Mouse (Mus musculus) adrenal gland (tissue): ENCODE data around the gene Pbx1.

Source experiments
- intact Hi-C: fragments of 180-260 bp; cut with DNase I; formaldehyde crosslinking; loops from one replicate; pipeline ENCODE4 v1.15.1; 2025

Pbx1 gene

DNA sequence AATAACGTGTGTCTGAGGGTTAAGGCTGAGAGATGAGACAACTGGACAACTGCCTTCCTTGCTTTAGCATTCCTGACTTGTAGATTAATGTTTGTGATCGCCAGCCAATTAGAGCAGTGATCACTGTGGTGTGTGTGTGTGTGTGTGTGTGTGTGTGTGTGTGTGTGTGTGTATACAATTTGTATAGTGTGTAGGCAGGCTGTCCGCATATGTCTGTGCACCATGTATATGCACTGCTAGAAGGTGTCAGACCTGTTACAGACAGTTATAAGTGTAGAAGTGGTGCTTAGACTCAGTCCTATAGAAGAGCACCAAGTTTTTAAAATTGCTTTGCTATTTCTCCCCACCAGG is 234.2 kb downstream of the Pbx1 start:
- intact Hi-C loops = loop anchor here (10.0 kb wide), 1 partner anchor 253 kb away; no protein-coding TSS in a partner anchor

DNA sequence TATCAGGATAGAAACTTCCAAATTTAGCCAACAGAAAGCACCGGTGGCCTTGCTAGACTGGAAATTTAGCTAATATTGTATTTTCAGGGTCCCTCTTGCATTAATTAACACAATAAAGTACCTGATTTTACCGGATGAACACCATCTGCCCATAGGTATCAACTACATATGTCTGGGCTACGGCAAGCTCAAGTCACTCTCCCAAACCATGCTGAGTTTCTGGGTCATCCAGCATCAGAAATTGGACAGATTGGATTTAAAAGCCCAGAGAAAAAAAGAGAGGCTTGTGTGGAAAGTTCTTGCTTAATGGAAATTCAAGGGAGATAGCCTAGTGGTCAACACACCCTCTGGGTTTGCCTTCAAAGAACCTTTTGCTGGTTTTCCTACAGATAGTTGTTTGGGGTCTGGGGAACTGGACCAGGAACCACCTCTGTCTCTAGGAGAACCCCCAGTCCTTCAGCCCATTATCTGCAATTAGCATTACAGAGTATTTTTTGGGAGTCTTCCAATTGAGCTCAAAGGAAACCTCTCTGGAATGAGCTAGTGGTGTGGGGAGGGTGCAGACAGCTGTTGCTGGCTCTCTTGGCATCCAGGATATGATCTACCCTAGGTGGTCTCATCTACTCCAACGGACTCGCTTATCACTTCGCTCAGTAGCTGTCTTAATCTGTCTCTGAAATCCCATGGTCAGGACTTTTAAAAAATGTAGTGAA is 234.7 kb downstream of the Pbx1 start:
- intact Hi-C loops = loop anchor here (10.0 kb wide), 1 partner anchor 253 kb away; no protein-coding TSS in a partner anchor

DNA sequence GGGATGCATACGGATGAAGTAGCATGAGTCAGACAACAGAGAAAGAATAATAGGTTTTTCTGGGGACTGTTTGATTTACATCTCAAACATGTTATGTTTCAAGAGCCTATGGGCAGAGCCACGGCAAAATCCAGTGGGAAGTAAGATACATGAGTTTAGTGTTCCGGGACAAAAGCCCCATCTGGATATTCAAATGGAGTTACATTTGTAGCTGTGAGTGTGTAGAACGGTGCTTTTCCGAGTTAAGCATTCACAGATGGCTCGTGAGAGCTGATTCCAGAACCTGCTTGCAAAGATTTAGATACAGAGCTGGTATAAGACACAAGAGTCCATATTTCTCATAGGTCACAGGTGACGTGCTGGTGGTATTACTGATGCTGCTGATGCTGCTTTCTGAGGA is 238.7 kb downstream of the Pbx1 start:
- intact Hi-C loops = loop anchor here (10.0 kb wide), 1 partner anchor 249 kb away; no protein-coding TSS in a partner anchor

DNA sequence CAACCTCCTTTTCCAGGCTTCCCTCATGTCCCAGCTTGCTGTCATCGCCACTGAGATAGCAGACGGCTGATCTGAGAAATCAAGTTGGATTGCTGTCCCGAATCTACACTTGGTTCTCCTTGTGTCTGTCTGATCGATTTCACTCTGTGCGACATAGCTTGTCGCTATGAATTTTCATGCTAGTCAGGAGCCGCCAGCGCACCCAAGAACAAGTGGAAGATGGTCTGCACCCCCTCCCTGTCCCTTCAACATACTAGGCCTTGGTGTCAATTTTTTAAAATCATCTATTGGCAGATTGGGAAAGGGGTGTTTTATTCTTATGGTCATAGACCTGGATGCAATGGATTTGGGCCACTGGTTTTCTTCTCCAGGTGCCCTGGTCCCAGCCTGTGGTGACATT is 249.3 kb downstream of the Pbx1 start:
- intact Hi-C loops = no loop called here

- intact Hi-C loops = no loop called here
Observed at GRCm38 (mm10) chr1:168180622-168181441, 251.2 kb downstream of the Pbx1 start.

DNA sequence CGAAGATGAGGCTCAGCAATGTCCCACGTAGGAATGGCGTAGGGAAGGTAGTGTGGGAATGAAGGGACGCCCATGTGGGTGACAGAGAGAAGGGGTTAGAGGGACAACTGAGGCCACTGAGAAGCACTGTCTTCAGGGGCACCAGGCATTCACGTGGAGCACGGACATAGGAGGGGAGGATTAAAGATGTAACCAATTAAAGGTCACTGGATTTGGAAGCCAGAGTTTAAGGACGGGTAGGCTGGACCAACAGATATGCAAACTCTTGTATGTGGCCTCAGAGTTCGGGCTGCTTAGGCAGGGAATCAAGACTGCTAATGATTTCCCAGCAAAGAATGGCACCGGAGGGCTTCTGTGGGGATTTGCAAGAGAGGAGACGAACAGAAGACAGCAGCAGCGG is 252.4 kb downstream of the Pbx1 start:
- intact Hi-C loops = no loop called here

- intact Hi-C loops = no loop called here
Observed at GRCm38 (mm10) chr1:168178611-168179010, 253.5 kb downstream of the Pbx1 start.

- intact Hi-C loops = no loop called here
Observed at GRCm38 (mm10) chr1:168175586-168175985, 256.5 kb downstream of the Pbx1 start.

DNA sequence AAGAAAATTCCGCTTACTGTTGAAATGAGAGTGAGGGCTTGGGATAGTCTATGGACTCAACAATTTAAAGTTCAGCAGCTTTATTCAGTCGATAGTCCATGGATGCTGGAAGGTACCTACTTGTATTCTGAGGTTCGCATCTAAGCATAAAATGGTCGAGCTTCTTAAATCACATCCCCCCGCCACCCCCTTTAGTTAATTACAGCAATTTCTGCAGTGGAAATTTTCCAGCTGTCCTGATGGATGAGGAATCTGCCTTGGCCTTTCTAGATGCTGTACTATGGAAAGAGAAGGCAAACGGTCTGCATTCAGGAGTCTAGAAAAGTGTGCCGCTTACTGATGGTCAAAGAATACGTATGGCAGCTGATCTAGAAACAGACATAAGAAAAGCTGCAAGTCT is 262.3 kb downstream of the Pbx1 start:
- intact Hi-C loops = no loop called here

GRCm38 (mm10) chr1:168169052-168169779 is 262.9 kb downstream of the Pbx1 start:
- intact Hi-C loops = no loop called here

DNA sequence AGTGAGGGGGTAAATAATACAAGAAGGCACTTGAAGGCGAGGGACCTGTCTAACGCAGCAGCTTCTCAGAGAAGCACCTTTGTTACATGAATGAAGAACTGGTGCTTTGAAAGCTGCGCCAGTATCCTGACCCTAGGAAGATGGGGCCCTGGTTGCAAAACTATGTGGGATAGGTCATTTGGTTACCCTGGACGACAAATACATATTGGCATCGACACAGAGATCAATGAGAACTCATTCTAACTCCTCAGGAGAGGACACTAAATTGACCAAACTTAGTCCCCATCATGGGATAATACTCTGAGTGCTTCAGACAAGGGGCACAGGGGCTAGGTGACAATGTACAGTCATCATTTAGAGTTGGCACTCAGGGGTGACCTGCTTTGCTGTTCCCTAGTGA is 264.3 kb downstream of the Pbx1 start:
- intact Hi-C loops = no loop called here

- intact Hi-C loops = no loop called here
Observed at GRCm38 (mm10) chr1:168166841-168167240, 265.2 kb downstream of the Pbx1 start.

DNA sequence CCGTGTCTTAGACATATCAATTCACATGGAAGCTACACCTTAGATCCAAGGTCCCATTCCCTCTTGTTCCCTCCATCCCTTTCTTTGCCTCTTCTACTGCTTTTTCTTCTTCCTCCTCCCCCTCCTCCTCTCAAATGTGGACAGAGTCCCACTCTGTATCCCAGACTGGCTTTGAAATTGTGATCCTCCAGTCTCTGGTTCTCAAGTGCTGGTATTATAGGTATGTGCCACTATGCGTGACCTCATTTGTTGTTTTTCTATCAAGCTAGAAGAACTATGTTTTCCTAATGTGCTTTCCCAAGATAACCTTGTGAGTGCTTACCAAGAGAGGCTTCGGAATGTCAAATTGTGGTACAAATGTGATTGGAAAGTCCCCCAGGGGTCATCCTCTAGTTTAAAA is 267.1 kb downstream of the Pbx1 start:
- intact Hi-C loops = no loop called here

- intact Hi-C loops = no loop called here
Observed at GRCm38 (mm10) chr1:168163521-168164233, 268.4 kb downstream of the Pbx1 start.

- intact Hi-C loops = no loop called here
Observed at GRCm38 (mm10) chr1:168139138-168139682, 292.9 kb downstream of the Pbx1 start.

- intact Hi-C loops = no loop called here
Observed at GRCm38 (mm10) chr1:168138669-168139068, 293.4 kb downstream of the Pbx1 start.

DNA sequence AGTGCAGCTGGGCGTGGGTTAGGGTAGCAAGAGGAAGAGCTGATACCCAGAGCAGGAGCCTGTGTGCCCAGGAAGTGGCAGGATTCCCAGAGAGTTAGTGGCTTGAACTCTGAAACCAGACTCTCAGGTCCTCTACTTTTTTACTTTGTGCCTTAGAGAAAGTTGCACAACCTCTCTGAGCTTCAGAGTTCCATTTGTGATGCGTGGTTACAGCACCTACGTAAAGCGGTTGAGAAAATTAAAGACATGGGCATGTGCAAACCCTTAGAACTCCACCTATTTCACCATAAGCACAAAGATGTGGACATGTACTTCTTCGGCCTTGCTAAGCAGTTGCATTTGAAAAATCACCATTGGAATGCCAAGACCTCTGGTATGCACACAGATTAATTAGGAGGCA is 294.2 kb downstream of the Pbx1 start:
- intact Hi-C loops = no loop called here

GRCm38 (mm10) chr1:168135545-168135944 is 296.5 kb downstream of the Pbx1 start:
- intact Hi-C loops = no loop called here

- intact Hi-C loops = no loop called here
Observed at GRCm38 (mm10) chr1:168133696-168134095, 298.4 kb downstream of the Pbx1 start.

DNA sequence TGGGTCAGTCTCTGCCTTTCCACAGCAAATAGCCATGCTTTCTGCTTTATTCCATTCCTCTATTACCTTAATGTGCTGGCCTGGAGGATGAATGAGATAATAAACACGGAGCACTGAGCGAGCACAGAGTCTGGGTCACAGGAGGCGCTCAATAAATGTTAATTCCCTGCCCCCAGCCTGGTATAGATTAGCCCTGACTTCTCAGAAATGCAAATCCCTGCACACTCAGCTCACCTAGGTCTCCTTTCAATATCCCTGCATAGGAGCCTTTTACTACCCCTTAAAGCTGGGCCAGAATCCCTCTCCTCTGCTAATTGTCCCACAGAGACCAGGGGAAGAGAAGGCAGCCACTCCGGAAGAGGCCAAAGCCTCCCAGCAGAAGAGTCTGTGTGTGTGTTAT is 304.1 kb downstream of the Pbx1 start:
- intact Hi-C loops = no loop called here
